Mouse (Mus musculus) heart, postnatal 0 days (tissue): Measurements from ENCODE around the gene Psmb5. TPM values are rescaled to one million over a fixed set of nuclear protein-coding genes. Genes with fewer than 3 reads are reported as not detected.
"Not testable (repeated sequence)": the region's sequence is repeated elsewhere in the genome, so short reads cannot be mapped to it uniquely, and the experiment has no call there.

Source experiments
- ATAC-seq: fragments of 200-750 bp; cut with Nextera tagmentation; 2 replicates; pipeline ENCODE4 v1.8.0; 2017; ENCODE audit warnings: low read depth, moderate number of reproducible peaks, moderate library complexity; ENCODE audit not compliant: insufficient read depth
- DNase-seq: peaks from one replicate; pipeline ENCODE4 v3.0.0-alpha.2; 2016; ENCODE audit warnings: low spot score
- H3K27ac ChIP-seq: fragments of 300-500 bp; sonication (generic); 2 replicates; pipeline ENCODE4 v1.5.1; 2014; ENCODE audit warnings: low read depth, mild to moderate bottlenecking
- H3K27me3 ChIP-seq: fragments of 300-500 bp; sonication (generic); 2 replicates; pipeline ENCODE4 v1.6.1; 2014; ENCODE audit warnings: low read length, mixed read lengths; ENCODE audit not compliant: control insufficient read depth, insufficient read depth
- H3K36me3 ChIP-seq: fragments of 300-500 bp; sonication (generic); replicated peaks from 2 replicates; pipeline ENCODE4 v1.6.1; 2014; ENCODE audit warnings: low read length, mixed read lengths; ENCODE audit not compliant: control insufficient read depth, insufficient read depth
- H3K4me1 ChIP-seq: fragments of 300-500 bp; sonication (generic); 2 replicates; pipeline ENCODE4 v1.6.1; 2014; ENCODE audit warnings: antibody characterized with exemption; ENCODE audit not compliant: control insufficient read depth, insufficient read depth
- H3K4me2 ChIP-seq: fragments of 300-500 bp; sonication (generic); 2 replicates; pipeline ENCODE4 v1.6.1; 2014; ENCODE audit warnings: low read depth, mild to moderate bottlenecking, low read length, moderate library complexity
- H3K4me3 ChIP-seq: fragments of 300-500 bp; sonication (generic); 2 replicates; pipeline ENCODE4 v1.5.1; 2014; ENCODE audit warnings: low read depth, low read length
- H3K9ac ChIP-seq: fragments of 300-500 bp; sonication (generic); replicated peaks from 2 replicates; pipeline ENCODE4 v1.6.1; 2014; ENCODE audit warnings: low read depth, low read length, mixed read lengths
- H3K9me3 ChIP-seq: fragments of 300-500 bp; sonication (generic); replicated peaks from 2 replicates; pipeline ENCODE4 v1.6.1; 2016; ENCODE audit warnings: low read length; ENCODE audit not compliant: control insufficient read depth
- CTCF ChIP-seq: IDR thresholded peaks from 2 replicates; pipeline ENCODE4 v1.5.1; 2016; ENCODE audit warnings: antibody characterized with exemption, control low read depth, low read depth
- EP300 ChIP-seq: IDR thresholded peaks from 2 replicates; pipeline ENCODE4 v1.6.1; 2016; ENCODE audit warnings: antibody characterized with exemption, low read depth
- WGBS: fragments of 180-500 bp; shearing (Covaris S2); extraction: QIAGEN DNeasy Blood & Tissue Kit; methylation state at CpG from one replicate; pipeline ENCODE4 v1.1.7; 2014; 5-methylcytosine and 5-hydroxymethylcytosine counted together
- polyA plus RNA-seq: library from polyadenylated mRNA; unstranded; fragments of >200 nt; fragmentation: Nextera tagmentation; extraction: Ambion mirVana; gene quantifications from 2 replicates; pipeline ENCODE4 v1.2.1, GENCODE M21; 2015
- total RNA-seq: library from RNA; depleted of rRNA; stranded (reverse); fragments of >200 nt; gene quantifications from 2 replicates; pipeline ENCODE4 v1.2.3, GENCODE M21; 2014; ENCODE audit warnings: low replicate concordance

Psmb5 gene
- total and polyA plus RNA-seq, 2 experiments from 2014 or later = 207 to 342 TPM

DNA sequence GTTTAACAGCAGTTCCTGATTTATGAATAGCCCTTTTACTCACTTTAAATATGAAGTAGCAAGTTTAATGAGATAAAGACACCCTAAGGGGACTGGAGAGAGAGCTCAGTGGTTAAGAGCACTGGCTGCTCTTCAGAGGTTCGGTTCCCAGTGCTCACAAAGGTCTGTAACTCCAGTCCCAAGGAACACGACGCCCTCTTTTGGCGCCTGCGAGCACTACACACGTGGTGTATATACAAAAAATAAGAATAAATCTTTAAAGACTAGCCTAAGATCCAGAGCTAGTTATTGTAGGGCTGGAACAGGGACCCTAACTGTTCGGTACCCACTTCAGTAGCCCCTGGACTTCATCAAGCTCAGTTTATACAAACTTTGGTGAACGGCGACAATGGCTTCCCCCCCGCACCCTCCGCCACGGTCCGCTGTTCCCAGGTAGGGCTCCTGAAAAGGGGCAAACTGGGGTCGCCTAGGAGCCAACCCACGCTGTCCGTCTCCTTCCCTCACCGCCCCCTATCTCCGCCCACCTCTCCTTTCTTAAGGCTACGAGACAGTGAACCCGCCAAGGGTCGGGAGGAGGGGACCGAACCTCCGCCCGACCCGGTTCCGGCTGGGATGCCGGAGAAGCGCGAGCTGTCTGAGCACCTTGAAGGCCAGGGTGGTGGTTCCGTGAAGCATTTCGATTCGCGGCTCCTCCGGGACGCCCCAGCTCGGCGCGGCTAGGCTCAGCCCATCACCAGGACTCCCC, 498 bp downstream of the Psmb5 start:
- Histone ChIP-seq H3K9me3 (no peaks in the 10 kb centered on the region), H3K9ac (peak overlapping the region; percentile 81), H3K4me3 (peak overlapping the region; percentile 75), H3K36me3 (peaks cover 27% of the 10 kb centered on the region), H3K4me1 (peaks cover 4% of the 10 kb centered on the region; the same call in 1 of the 2 replicates), H3K27ac (peak overlapping the region; percentile 74), H3K27me3 (no peaks in the 10 kb centered on the region), H3K4me2 (peak overlapping the region; percentile 93)
- ATAC-seq (peak; percentile 28), DNase-seq (peak; percentile 3)
- no peak for TF ChIP-seq CTCF
- TF ChIP-seq EP300 = 0 out of 2 replicates have a peak, but pooled peaks have one; percentile 14
- 2% methylated on average over 38 of the region's 38 CpGs for WGBS

DNA sequence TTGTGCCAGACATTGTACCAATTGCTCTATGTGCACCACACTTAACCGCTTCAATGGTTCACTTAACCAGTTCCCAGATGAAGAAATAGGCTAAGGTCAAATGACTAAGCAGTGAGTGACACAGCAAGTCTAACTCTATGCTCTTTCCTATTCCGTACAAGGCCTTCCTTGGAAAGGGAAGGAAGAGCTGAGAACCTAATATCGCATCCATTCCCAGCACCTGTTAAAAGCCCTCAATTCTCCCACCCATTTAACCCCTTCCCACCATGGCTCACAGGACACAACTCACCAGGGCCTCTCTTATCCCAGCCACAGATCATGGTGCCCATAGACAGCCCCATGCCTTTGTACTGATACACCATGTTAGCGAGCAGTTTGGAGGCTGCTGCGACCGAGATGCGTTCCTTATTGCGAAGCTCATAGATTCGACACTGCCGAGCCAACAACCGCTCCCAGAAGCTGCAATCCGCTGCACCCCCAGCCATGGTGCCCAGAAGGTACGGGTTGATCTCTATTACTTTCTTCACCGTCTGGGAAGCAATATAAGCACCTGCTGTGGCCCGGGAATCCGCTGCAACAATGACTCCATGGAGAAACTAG, 1.5 kb downstream of the Psmb5 start:
- 91% methylated on average over 16 of the region's 16 CpGs for WGBS
- Histone ChIP-seq H3K4me3 (no peak overlapping the region), H3K9me3 (no peaks in the 10 kb centered on the region), H3K36me3 (peaks cover 33% of the 10 kb centered on the region), H3K27me3 (no peaks in the 10 kb centered on the region), H3K4me2 (peak overlapping the region; percentile 93; the same call in 1 of the 2 replicates), H3K27ac (no peak overlapping the region), H3K9ac (no peak overlapping the region), H3K4me1 (peaks cover 4% of the 10 kb centered on the region; the same call in 1 of the 2 replicates)
- peak; percentile 1 for DNase-seq
- no peak for TF ChIP-seq EP300
- TF ChIP-seq CTCF = no peak
- ATAC-seq = no peak

DNA sequence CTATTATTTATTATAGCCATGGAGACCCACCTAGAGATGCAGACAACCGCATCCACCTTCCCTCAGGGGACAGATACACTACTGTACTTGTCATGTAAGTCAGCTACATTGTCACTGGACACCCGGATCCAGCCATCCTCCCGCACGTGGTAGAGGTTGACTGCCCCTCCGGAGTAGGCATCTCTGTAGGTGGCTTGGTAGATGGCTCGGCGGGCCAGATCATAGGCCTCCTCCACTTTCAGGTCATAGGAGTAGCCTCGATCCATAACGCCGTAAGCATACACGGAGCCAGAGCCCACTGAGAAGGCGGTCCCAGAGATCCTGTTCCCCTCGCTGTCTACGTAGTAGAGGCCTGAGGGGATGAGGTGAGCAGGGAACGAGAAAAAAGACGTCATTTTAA, 3.7 kb downstream of the Psmb5 start:
- not testable (repeated sequence) for H3K4me1 ChIP-seq, H3K27me3 ChIP-seq, ATAC-seq, H3K27ac ChIP-seq, DNase-seq, H3K9me3 ChIP-seq, H3K4me3 ChIP-seq, H3K9ac ChIP-seq, H3K4me2 ChIP-seq
- peaks cover 33% of the 10 kb centered on the region for H3K36me3 ChIP-seq
- WGBS = 93% methylated on average over 15 of the region's 16 CpGs

DNA sequence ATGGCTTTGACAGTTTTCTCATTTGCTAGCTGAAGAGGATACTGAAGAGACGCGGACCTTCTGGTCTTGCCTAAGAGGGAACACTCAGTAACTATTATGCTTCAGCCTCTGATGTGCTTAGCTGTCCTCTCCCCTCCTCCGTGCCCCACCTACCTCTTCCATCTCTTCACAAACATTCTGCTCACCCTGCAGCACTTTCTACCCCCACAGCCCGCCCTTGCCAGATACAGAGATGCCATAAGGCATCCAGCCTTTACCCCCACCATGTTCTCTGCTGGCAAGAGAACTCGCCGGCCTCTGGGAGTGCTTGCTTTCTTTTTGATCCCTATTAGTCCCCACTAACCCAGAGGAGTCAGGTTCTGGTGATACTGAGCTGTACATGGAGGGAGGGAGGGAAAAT, 7.2 kb downstream of the Psmb5 start:
- TF ChIP-seq EP300 = no peak
- no peak for TF ChIP-seq CTCF
- Histone ChIP-seq H3K4me1 (no peaks in the 10 kb centered on the region), H3K4me2 (no peak overlapping the region), H3K36me3 (peaks cover 27% of the 10 kb centered on the region), H3K9ac (no peak overlapping the region), H3K27ac (no peak overlapping the region), H3K4me3 (no peak overlapping the region), H3K9me3 (no peaks in the 10 kb centered on the region), H3K27me3 (no peaks in the 10 kb centered on the region)
- WGBS = 81% methylated on average over 6 of the region's 6 CpGs
- ATAC-seq (no peak), DNase-seq (no peak)

DNA sequence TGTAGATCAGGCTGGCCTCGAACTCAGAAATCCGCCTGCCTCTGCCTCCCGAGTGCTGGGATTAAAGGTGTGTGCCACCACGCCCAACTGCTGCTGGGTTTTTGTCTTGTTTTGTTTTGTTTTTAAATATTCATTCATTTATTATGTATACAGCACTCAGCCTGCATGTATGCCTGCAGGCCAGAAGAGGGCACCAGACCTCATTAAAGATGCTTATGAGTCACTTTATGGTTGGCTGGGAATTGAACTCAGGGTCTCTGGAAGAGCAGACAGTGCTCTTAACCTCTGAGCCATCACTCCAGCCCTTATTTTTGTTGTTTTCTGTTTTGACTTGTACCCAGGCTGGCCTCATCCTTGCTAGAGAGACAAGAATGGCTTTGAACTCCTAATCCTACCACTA, 7.9 kb downstream of the Psmb5 start:
- H3K9me3 ChIP-seq = no peaks in the 10 kb centered on the region
- WGBS = 84% methylated on average over 4 of the region's 4 CpGs
- H3K4me2 ChIP-seq = no peak overlapping the region
- DNase-seq = no peak
- no peak overlapping the region for H3K4me3 ChIP-seq
- no peak overlapping the region for H3K27ac ChIP-seq
- ATAC-seq = no peak
- peak; percentile 45 for TF ChIP-seq CTCF
- no peak for TF ChIP-seq EP300
- H3K27me3 ChIP-seq = no peaks in the 10 kb centered on the region
- H3K9ac ChIP-seq = no peak overlapping the region
- no peaks in the 10 kb centered on the region for H3K4me1 ChIP-seq
- peaks cover 21% of the 10 kb centered on the region for H3K36me3 ChIP-seq
